Mouse (Mus musculus): ENCODE data around the gene Hhipl1. TPM values are rescaled to one million over a fixed set of nuclear protein-coding genes. Genes with fewer than 3 reads are reported as not detected.

Gene Hhipl1
- total RNA-seq, 2 experiments from 2014 or later: 0.95 to 1.7 TPM

DNA sequence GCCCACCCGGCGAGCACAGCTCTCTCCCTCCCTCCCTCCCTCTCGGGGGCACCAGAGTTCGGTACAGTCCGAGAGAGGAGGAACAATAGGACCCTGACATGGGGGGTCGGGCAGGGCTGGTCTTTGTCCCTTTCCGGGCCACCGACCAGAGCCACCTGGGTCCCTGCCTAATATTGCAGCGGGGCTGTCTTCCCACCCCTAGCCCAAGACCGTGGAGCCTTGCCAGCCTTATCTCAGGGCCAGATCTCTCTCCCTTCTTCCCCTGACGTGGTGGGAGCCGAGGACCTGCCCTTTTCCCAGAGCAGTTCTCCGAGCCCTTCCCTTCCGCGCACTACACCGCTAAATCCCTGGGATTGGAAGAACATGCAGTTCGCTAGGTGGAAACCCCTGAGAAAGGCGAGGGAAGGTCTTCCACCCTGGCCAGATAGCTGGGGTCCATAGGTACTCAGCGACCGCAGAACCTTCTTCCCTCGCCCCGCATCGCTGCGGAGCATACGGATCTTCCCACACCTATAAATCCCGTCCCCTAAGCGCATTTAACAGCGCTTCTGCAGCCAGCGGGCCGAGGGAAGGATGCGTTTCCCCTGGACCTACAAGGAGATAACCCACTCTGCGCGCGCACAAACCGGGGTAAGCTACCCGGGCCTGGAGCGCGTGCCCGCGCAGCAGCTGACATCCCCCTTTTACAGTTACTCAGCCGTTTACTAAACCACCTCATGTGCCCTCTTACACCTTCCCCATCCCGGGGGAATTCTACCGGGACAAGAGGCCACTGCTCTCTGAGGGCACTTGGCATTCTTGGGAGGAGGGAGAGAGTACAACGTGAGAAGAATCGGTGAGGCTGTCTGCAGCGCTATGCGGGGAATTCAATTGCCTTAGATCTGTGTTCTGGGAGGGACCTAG lies 29.9 kb upstream of the Hhipl1 start:
- intact Hi-C loops (cut with DNase I): no loop called here
- no peak for DNase-seq (ENCODE audit: low spot score)

DNA sequence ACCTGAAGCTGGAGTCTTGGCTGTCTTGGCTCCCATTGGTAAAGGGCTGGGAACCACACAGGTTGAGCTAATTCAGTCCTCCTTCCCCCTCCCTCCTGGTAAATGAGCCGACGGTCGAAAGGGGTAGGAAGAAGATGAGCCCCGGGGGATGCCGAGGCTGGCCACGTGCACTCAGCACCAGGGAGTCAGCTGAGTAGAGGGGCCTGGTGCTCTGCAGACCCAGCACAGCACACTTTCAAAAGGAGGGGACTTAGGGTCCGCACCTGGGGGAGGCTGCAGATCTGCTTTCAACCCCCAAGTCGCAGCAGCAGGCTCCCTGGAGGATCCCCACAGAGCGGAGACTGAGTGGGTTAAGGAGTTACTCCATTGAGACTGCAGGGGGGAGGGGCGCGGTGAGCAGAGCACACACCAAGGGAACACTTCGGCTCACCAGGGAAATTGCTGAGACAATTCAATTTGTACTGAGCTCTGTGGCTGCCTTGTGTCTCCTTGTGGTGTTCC lies 28.7 kb upstream of the Hhipl1 start:
- no peak for DNase-seq (ENCODE audit: low spot score)
- intact Hi-C loops (cut with DNase I): no loop called here

DNA sequence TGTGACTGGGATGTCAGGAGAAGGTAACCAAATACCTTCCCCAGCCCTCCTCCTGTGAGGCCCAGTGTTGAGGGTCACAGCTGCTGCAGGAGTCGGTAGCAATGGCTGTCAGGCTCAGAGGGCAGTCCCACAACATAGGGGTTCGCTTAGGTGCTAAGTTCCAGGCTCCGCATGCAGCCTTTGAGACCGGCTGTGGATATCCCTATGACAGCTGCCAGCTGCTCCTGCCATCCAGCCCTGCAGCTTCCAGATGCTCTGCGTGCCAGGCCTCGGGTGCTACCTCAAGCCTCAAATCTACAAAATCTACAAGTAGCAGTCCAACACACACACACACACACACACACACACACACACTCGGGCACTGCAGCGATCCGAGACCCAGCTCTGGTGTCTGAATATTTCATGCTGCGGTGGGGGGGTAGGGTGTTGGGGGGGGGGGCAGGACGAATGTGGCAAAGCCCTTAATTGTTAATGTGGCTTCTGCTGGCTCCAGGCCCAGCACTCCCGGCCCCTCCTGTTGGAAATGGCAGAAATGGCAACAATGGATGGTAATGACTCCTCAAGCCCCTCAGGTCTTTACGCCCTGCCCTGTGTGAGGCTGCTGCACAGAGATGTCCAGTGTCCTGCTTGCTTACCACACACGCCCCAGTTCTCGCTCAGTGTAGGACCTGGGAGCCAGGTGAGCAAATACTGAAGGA lies 27.7 kb upstream of the Hhipl1 start:
- no peak for DNase-seq (ENCODE audit: low spot score)
- intact Hi-C loops (cut with DNase I): no loop called here

GRCm38 (mm10) chr12:108284455-108285224 lies 21.4 kb upstream of the Hhipl1 start:
- DNase-seq (ENCODE audit: low spot score): no peak

DNA sequence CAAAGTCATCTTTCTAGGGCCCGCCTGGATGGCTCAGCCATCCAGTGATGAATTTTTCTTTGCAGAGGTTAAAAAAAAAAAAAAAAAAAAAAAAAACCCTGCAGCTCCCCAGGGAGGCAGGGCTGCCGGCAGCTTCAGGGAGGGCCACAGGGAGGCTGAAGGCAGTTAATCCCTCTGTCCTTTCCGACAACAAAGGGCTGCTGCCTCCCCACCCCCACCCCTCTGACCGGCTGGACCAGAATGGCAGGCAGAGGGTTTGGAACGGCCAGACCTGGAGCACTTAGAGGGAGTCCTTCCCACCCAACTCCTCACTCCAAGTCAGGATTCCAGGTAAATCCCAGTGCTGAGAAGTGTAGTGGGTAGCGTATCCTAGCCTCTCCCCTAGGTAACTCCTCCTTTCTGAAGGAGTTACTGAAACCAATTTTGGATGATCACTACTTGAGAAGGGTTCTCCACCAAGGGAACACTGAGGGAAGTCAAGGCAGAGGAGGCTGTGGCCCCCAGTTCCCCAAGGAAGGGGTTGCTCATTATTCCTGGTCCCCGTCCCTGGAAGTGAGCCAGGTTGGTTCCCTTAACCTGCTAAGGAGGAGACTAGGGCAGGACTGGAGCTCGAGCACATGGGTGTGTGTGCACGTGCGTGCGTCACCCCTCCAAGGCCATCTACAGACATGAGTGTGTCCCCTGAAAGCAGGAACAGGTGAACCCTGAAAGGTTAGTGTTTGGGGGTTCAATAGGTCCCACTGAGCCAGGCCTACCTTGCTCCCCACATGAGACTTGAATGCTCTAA lies 20.7 kb upstream of the Hhipl1 start:
- intact Hi-C loops (cut with DNase I): no loop called here
- DNase-seq (ENCODE audit: low spot score): no peak

More at GRCm38 (mm10) chr12:108284455-108285224, 21.4 kb upstream of the Hhipl1 start:
- intact Hi-C loops (cut with DNase I): no loop called here

GRCm38 (mm10) chr12:108286381-108286780 lies 19.7 kb upstream of the Hhipl1 start:
- intact Hi-C loops (cut with DNase I): no loop called here
- no peak for DNase-seq (ENCODE audit: low spot score)

DNA sequence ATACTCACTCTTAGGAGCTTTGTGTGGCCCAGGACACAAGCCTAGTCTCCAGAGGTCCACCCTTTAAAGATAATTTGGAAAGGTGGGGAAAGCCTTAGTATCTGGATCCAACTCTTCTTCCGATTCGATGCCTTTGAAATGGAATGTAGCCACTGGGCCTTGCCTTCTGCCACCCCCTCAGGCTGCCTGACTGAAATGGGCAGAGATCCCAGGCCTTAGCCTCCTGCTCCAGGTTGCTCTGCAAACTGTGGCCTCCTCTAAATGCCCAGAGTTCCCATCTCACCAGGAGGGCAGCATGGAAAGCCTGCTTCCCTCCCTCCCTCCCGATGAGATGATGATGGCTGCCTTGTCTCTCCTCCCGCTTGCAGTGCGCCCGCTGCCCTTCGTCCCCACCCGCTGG lies 19.1 kb upstream of the Hhipl1 start:
- DNase-seq (ENCODE audit: low spot score): no peak
- intact Hi-C loops (cut with DNase I): no loop called here

DNA sequence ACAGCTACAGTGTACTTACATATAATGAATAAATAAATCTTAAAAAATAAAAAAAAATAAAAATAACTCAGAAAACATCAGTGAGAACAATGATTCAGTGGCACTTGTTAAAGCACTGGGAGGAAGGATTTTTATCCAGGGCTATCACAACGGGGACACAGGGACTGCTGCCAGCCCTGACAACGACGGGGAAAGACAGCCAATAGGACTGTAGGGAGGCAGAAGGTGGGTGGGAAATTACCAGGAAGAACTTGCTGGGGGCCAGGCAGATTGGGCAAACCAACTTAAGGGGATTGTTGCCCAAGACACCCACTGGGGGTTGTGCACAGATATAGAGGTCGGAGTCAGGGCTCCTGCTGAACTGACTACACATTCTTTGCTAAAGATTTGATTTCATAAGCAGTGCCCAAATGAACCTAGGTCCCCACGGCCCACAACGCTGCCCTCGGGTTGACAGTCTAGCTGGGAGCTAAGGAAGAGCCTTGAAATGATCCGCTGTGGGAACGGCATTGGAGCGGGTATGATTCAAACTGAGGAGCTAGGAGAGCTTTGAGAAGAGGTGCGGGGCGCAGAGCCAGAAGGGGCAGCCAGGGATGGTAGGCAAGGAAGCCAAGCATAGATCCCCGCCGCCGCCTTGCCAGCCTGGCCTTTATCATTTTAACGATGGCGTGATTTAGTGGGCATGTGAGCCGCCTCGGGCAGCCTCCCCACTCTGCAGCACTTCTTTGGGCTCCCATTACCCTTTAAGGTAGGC lies 17.8 kb upstream of the Hhipl1 start:
- DNase-seq (ENCODE audit: low spot score): no peak
- intact Hi-C loops (cut with DNase I): no loop called here

- no peak for DNase-seq (ENCODE audit: low spot score)
- intact Hi-C loops (cut with DNase I): loop anchor here (2.0 kb wide), 1 partner anchor 74 kb away; no protein-coding TSS in a partner anchor
These were observed 13.7 kb upstream of the Hhipl1 start for GRCm38 (mm10) chr12:108292419-108292818.

- DNase-seq (ENCODE audit: low spot score): no peak
- intact Hi-C loops (cut with DNase I): loop anchor here (1.0 to 2.0 kb wide), 2 partner anchors 74 to 84 kb away; no protein-coding TSS in a partner anchor
These were observed 13.1 kb upstream of the Hhipl1 start for GRCm38 (mm10) chr12:108292957-108293356.

- intact Hi-C loops (cut with DNase I): no loop called here
- DNase-seq (ENCODE audit: low spot score): no peak
These were observed 11.4 kb upstream of the Hhipl1 start for GRCm38 (mm10) chr12:108294620-108295019.

DNA sequence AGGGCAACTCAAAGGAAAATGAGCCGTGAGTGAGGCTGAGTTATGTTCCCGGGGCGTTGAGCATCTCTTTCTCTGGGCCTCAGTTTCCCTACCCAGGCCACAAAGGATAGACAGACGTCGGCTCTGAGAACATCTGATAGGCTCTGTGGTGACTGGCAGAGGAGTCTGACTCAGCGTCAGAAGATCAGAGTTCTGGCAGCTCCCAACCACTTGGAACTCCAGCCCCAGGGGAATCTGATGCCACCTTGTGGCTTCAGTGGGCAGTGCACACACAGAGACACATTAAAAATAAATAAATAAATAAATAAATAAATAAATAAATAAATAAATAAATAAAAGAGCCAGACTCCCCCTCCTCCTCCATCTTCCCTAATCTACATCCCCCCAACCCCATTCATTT lies 9.0 kb upstream of the Hhipl1 start:
- intact Hi-C loops (cut with DNase I): no loop called here
- DNase-seq (ENCODE audit: low spot score): no peak

GRCm38 (mm10) chr12:108301006-108301405 lies 5.1 kb upstream of the Hhipl1 start:
- DNase-seq (ENCODE audit: low spot score): no peak
- intact Hi-C loops (cut with DNase I): no loop called here

DNA sequence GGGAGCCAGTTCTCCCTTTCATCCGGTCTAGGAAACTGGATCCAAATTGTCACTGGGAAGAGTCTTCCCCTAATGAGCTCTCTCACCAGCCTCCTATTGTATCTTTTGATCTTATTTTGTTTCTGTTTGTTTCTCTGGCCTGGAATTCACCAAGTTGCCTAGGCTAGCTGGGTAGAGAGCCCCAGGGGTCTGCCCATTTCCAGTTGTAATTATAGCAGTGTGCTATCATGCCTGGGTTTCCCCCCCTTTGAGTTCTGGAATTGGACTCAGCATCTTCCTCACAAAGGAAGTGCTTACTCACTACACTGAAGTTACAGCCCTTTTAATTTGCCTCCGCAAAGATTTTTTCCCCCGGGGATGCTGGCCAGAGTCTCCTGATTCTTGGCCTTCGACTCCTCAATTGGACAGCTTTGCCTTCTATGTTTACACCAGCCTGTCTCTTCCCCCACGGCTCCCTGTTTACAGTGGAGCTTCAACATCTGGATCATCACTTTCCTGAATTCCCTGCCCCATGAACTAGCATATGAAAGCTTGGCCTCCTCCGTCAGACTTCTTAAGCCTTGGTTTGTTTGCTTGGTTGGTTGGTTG lies 2.2 kb upstream of the Hhipl1 start:
- no peak for DNase-seq (ENCODE audit: low spot score)
- intact Hi-C loops (cut with DNase I): no loop called here

GRCm38 (mm10) chr12:108305172-108305571 lies 898 bp upstream of the Hhipl1 start:
- no peak for DNase-seq (ENCODE audit: low spot score)
- intact Hi-C loops (cut with DNase I): no loop called here

GRCm38 (mm10) chr12:108307553-108307952 lies 1.5 kb downstream of the Hhipl1 start:
- no peak for DNase-seq (ENCODE audit: low spot score)
- intact Hi-C loops (cut with DNase I): no loop called here

DNA sequence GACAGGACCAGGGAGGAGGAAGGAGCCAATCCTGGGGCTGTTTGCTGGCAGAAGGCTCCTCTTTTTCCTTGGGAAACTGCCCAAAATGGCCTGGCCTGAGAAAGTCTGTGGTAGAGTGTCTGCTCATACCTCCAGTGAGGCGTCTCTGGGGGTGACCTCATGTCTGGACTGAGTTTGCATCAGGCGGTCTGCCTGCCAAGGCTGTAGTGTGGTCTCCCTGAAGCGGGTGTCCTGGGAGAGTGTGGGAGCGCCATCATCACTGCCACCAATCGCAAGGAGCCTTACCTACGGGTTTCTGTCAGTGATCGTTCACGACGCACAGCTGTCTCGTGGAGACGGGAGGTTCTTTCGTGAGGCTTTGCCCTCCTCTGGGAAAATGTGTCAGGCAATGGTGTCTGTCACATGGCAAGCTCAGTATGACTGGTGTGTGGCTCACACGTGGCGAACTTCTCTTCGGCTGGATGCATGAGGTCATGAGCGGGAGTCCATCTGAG lies 2.3 kb downstream of the Hhipl1 start:
- intact Hi-C loops (cut with DNase I): no loop called here
- peak; percentile 79 for DNase-seq (ENCODE audit: low spot score)

GRCm38 (mm10) chr12:108309116-108309794 lies 3.2 kb downstream of the Hhipl1 start:
- peak; percentile 75 for DNase-seq (ENCODE audit: low spot score)
- intact Hi-C loops (cut with DNase I): no loop called here
